Mouse (Mus musculus) layer of hippocampus, adult 11-12 months (tissue): ENCODE results near the gene Abhd17c.
"Not testable (repeated sequence)": the region's sequence is repeated elsewhere in the genome, so short reads cannot be mapped to it uniquely, and the experiment has no call there.

Experiments
- DNase-seq: peaks from one replicate; pipeline ENCODE4 v3.0.0; 2022; ENCODE audit warnings: low spot score

Gene Abhd17c

GRCm38 (mm10) chr7:84152821-84153220 lies 1.1 kb upstream of the Abhd17c start:
- DNase-seq, result no peak

- no peak for DNase-seq
Measured at GRCm38 (mm10) chr7:84152374-84152773, 681 bp upstream of the Abhd17c start.

- peak; percentile 95 for DNase-seq
Measured at GRCm38 (mm10) chr7:84151960-84152334, 254 bp upstream of the Abhd17c start.

- DNase-seq, result no peak
Measured at GRCm38 (mm10) chr7:84150361-84151000, 1.2 kb downstream of the Abhd17c start.

GRCm38 (mm10) chr7:84149821-84150220 lies 1.9 kb downstream of the Abhd17c start:
- DNase-seq, result no peak

- no peak for DNase-seq
Measured at GRCm38 (mm10) chr7:84148896-84149295, 2.8 kb downstream of the Abhd17c start.

- DNase-seq, result no peak
Measured at GRCm38 (mm10) chr7:84147746-84148145, 3.9 kb downstream of the Abhd17c start.

GRCm38 (mm10) chr7:84145633-84146032 lies 6.1 kb downstream of the Abhd17c start:
- no peak for DNase-seq

- DNase-seq, result no peak
Measured at GRCm38 (mm10) chr7:84142736-84143473, 8.8 kb downstream of the Abhd17c start.

GRCm38 (mm10) chr7:84142196-84142595 lies 9.5 kb downstream of the Abhd17c start:
- no peak for DNase-seq

- DNase-seq, result no peak
Measured at GRCm38 (mm10) chr7:84139566-84139965, 12.1 kb downstream of the Abhd17c start.

- DNase-seq, result no peak
Measured at GRCm38 (mm10) chr7:84138731-84139130, 13.0 kb downstream of the Abhd17c start.

- DNase-seq, result no peak
Measured at GRCm38 (mm10) chr7:84137779-84138178, 13.9 kb downstream of the Abhd17c start.

GRCm38 (mm10) chr7:84135799-84136700 lies 15.6 kb downstream of the Abhd17c start:
- no peak for DNase-seq

- no peak for DNase-seq
Measured at GRCm38 (mm10) chr7:84132704-84133103, 19.0 kb downstream of the Abhd17c start.

- DNase-seq, result no peak
Measured at GRCm38 (mm10) chr7:84131736-84132135, 20.0 kb downstream of the Abhd17c start.

GRCm38 (mm10) chr7:84128661-84129060 lies 23.0 kb downstream of the Abhd17c start:
- no peak for DNase-seq

- no peak for DNase-seq
Measured at GRCm38 (mm10) chr7:84125730-84126129, 26.0 kb downstream of the Abhd17c start.

GRCm38 (mm10) chr7:84123651-84124050 lies 28.0 kb downstream of the Abhd17c start:
- DNase-seq, result not testable (repeated sequence)

- no peak for DNase-seq
Measured at GRCm38 (mm10) chr7:84121778-84122177, 29.9 kb downstream of the Abhd17c start.

GRCm38 (mm10) chr7:84120142-84120760 lies 31.4 kb downstream of the Abhd17c start:
- no peak for DNase-seq
